Mouse (Mus musculus) liver, adult (tissue): ENCODE measurements at regions not wholly inside any gene's neighbourhood (a gene's known extent, or its start where the extent isn't known, plus 50 kb on each side); places are given as distances from the start of the nearest gene placed in this dataset.

Source experiments
- GATA4 ChIP-seq: IDR thresholded peaks from 2 replicates; pipeline ENCODE4 v1.6.1; 2014; ENCODE audit warnings: mild to moderate bottlenecking, low read length; ENCODE audit not compliant: insufficient replicate concordance

DNA sequence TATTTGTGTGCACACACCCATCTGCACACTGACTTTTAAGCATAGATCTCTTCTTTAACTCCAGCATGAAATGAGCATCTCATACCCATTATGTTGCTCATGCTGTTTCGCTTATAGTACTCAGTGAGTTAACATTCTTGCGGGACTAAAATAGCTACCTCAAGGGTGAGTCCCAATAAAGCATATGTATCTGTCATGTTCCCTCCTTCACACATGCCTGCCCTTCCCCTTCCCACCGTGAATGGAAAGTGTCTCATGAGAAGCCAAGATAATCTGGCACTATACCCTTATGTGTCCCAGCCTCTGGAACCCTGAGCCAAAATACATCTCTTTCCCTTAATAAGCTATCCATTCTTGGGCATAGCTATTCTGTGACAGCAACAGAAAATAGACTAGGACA, 352.3 kb downstream of the Gm826 start:
- TF ChIP-seq GATA4 = no peak

DNA sequence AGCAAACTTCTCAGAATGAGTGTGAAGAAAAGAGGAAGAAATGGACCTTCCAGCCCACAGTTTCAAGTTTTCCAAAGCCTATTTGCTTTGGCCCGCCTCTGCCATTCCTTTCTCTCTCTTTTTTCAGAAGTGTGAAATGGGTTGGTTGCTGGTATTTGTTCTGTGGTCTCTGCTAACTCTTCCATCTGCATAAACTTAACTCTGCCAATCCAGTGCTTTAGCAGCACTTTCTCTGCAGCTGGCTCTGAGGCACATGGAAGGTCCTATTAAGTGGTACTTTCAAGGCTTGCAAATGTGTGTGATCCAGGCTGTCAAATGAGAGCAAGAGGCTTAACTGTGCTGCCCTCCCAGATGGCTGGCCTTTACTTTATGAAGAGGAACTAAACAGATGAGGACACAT, 383.6 kb downstream of the Gm826 start:
- no peak for TF ChIP-seq GATA4

DNA sequence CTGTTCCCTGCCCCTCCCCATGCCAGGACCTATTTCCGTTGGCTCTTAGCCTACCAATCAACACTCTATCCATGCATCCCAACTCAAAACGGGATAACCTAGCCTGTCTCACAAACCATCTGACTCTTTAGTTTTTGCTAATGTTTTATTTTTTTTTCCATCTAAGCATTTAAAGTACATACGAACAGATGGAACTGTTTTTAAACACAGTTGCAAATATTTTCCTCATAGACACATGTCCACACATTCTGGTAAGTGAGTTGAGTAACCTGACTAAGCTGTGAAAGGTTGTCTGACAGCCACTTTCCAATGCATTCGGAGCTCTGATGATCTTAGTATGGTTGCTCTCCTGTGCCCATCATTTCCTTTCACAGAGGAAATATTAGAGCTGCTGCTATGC, 384.9 kb downstream of the Gm826 start:
- TF ChIP-seq GATA4 = no peak

DNA sequence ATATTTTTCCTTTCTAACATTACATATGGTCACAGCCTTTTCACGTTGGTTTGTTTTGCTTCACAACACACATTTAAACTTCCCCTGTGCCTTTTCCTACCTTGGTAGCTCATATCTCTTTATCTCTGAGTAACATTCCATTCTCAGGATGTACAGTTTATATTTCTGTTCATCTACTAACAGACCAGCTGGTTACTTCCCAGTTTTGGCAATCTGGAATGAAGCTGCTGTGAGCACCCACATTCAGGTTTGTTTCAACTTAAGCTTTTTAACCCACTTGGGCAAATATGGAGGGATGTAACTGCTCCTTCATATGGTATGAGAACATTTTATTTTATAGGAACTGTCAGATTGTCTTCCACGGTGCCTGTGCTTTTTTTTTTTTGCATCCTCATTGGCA, 403.2 kb downstream of the Gm826 start:
- no peak for TF ChIP-seq GATA4

DNA sequence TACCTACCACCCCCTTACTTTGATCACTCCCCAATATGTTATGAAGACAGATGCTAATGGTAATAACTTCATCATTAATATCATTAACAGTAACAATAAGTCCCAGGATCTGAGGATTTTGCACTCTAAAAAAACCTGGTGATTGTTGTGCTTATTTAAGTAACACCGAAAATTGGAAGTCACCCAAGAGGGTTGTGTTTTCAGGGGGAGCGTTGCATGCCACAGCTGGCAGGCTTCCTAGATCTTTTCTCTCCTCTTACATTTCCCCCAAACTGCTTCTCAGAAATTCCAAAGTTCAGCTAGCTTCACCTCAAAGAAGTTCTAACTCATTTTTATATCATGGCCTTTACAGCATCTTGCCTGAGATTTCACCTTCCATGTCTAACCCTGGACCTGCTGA, 444.3 kb downstream of the Gm826 start:
- TF ChIP-seq GATA4 = no peak

DNA sequence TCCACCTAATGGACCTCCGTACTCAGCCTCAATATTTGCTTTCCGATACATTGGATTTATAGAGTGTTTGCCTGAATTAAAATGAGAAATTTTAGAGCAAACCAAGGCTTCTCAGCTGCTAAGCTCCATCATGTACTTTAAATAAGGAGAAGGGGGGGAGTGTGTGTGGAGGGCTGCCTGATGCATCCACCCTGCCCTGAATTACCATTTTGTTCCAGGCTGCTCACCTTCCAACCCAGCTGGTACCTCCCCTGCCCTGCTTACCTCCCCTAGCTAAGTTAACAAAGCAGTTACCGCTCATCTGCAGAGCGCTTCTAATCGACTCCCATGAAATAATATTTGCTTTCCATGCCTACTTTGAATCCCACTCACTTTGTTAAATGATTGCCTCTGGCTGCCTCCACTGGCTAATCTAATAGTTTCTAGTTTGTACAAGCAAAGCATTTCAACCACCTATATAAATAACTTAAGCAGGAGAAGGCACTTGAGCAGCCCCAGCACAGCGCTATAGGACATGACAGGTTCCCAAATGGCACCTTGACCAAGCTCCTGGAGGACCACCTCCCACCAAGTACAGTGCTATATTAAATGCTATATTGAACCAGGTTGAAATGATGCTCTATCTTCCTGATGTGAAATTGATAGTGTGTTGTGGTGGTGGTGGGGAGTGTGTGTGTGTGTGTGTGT, 449.0 kb downstream of the Gm826 start:
- no peak for TF ChIP-seq GATA4

DNA sequence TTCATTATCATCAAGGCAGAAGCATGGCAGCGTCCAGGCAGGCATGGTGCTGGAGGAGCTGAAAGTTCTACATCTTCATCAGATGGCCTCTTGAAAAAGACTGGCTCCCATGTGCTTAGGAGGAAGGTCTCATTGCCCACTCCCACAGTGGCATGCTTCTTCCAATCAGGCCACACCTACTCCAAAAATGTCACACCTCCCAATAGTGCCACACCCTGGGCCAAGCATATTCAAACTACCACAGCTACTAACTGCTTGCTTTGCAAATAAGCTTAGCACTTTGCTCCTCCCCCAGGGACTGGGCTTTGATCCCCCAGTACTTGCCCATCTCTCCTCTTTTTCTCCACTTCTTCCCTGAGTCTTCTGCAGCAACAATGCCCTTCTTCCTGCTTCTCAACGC, 467.0 kb downstream of the Gm826 start:
- TF ChIP-seq GATA4 = no peak

DNA sequence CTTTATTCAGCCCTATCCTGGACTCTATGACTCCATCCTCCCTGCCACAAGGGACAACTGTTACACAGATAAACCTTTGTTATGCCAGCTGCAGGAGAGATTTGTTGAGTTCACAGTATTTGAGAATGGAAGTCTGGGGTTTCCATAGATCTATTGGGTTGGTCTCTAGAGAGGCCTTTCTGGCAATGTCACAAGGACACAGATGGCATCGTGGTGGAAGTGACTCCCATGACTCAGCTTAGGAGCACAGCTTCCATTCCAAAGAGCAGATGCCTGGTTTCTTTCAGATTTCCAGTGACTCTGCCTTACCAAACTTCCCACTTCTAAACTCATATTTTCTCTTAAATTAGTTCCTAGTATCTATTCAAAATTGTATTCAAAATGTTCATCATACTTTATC, 467.6 kb downstream of the Gm826 start:
- no peak for TF ChIP-seq GATA4

DNA sequence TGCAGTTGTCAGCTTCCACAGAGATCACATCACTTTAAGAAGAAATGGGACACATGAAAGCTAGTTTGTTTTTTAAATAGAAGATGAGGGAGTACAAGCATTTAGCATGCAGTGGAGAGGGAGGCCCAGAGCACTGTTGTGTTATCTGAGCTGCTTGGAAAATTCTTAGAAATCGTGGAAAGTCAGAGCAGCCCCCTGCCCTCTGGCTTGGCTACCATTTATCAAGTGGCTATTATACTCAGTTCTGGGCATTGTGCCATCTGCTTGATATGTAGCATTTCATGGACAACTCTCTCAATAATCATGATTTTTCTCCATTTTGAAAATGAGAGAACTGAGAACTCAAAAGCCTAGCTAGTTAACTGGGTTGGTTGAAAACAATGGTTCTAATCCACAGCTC, 470.8 kb downstream of the Gm826 start:
- no peak for TF ChIP-seq GATA4

DNA sequence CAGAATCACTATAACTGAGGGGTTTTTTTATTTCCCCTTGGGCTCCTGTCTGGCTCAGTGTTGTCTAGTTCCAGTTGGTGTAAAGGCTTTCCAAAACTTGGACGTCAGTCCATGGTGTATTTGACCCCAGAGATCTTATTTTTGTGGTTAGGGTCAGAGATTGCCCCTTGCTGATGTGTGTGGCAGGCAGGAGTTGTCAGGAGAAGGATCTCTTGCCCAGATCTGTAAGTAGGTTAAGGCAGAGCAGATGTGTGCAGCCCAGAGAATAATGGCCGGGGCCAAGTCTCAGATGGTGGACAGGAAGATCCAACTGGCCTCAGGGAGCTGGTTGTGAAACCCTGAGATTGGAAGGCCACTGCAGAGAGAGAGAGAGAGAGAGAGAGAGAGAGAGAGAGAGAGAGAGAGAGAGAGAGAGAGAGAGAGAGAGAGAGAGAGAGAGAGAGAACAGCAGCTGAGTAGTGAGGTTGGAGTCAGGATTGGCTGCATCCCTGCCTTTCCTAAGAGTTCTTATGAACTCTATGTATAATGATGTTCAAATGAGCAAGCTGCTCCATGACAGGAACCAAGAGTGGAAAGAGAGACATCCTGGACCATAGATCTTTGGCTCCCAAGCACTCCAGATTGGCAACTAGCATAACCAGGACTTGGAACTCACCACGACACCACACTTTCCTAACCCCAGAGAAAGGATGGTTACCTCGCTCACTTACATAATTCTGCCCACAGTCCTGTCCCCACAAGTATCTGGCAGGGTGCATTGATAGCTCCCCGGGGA, 479.9 kb downstream of the Gm826 start:
- TF ChIP-seq GATA4 = no peak

DNA sequence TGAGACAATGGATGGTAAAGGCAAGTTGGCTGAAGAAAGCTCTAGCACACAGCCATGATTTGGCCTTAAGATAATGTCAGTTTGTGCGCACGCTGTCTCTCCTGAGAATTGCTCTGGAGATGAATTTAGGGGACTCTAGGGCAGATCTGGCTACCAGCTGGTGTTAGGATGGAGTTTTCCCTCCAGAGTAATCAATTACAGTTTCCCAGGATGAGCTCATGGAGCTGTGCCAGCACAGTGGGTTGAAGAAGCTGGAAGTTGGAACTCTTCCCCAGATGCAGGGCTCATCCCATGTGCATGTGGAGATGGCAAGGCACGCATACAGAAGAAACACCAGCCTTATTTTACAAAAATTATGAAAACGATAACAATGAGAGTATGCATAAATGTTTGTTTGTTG, 481.0 kb downstream of the Gm826 start:
- TF ChIP-seq GATA4 = no peak

DNA sequence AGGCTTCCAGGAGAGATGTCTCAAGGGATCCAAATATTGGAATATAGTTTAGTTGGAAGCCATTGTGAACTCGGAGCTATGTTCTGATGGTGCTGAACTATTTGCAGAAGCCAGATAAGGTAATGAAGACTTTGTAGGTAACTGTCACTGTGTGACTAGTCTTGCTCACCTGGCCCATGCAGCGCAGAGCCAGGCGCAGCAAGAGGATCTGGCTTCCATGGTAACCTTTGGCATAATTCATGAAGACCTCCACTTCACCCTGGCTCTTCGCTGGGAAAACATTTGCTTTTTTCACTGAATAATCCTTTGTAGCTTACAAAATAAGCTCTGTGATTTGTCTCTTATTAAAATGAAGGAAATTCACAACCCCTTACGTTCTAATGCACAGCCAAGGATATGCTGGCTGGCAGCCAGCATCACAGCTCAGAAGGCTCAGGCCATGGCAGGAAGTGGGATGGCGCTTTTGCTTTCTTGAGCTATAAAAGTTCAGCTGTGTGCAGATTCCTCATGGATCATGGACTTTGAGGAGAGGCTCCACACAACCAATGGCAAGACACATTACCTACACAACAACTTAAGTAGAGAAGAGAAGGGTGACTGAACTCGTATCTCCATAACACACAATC, 501.4 kb downstream of the Gm826 start:
- TF ChIP-seq GATA4 = no peak

DNA sequence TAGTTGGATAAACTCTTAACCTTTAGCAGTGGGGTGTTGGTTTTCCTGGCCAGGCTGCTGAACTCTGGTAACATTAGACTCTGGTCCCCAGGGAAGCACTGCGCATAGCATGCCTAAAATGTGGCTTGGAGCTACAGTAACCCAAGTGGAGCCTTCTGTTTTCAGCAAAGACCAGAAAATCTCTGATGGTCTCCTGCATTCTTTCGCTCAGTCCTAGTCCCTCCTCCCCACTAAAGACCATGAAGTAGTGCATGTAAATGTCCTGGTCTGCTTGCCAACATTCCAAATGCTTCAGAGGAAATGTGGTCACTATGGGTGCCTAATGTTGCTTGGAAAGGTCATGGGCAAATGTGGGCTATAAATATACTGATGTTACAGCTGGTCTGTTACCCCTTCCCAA, 507.5 kb downstream of the Gm826 start:
- no peak for TF ChIP-seq GATA4

DNA sequence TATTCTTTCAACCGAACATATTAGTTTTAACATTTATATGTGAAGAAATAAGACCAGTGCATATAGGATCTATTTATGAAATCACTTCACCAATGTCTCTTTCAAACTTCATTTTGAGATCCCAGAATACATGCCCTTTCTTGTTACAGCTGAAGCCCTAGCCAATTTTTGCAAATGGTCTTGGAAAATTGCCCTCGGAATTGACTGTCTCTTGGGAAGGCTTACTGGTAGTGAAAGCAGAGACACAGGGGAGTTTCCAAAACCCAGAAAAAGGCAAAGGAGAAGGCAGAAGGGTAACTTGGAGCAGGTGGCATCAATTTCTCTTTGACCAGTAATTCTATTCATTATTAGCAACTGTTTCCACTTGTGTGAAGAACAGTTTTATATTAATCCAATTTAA, 515.4 kb downstream of the Gm826 start:
- no peak for TF ChIP-seq GATA4

DNA sequence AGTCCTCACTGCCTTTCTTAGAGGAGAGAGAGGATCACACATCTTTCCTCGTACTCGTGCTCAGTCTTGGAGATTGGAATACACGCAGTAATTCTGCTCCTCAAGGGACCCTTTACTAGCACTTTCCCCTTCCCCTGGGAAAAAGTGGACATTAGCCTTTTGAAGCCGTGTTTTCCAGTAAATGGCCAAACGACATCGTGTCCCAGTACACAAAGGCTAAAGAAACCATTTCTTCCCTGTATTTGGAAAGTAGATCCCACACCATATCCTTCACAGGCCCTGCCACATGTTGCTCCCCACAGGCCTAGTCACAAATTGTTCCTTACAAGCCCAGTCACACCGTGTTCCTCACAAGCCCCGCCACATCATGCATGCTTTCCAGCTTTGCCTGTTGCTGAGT, 517.6 kb downstream of the Gm826 start:
- no peak for TF ChIP-seq GATA4
